Comparison of ENCODE assay signal across 9 mouse cellular contexts in genomic region chr19:37698273-37699160, GRCm38 (mm10). TPM values are rescaled to one million over a fixed set of nuclear protein-coding genes. Genes with fewer than 3 reads are reported as not detected.
DNase-seq lines count a peak whose midpoint lies in the region; ATAC-seq and TF ChIP-seq lines count a peak whose summit lies in the region.
"Had no signal": no experiment of that assay in that cellular context is flagged by ENCODE, and none has a peak within 500 bp of the region (broad histone marks: within the 10 kb centered on the region; RNA-seq: fewer than 3 reads in every experiment).

No protein-coding gene starts in this region.

- no peak for TF ChIP-seq CTCF in brain, embryonic 14.5 days (IDR thresholded peaks at IDR 0.05; ENCODE audit: borderline replicate concordance, extremely low read depth, insufficient read depth, insufficient read length)

- H3K27me3 ChIP-seq in heart, embryonic 12.5 days (replicated peaks), result peaks cover 95% of the 10 kb centered on the region
- H3K27me3 ChIP-seq in hindbrain, embryonic 14.5 days (ENCODE audit: control insufficient read depth, insufficient read depth, low read length), result peaks cover 100% of the 10 kb centered on the region
- peaks cover 99% of the 10 kb centered on the region for H3K27me3 ChIP-seq in midbrain, embryonic 13.5 days

- ATAC-seq in heart, embryonic 12.5 days (ENCODE audit: insufficient number of reproducible peaks, low FRiP score), result no peak
- peak; percentile 29; the same call in 1 of the 2 replicates for ATAC-seq in hindbrain, embryonic 14.5 days (ENCODE audit: low FRiP score)
- peak; percentile 34; the same call in 1 of the 2 replicates for ATAC-seq in midbrain, embryonic 13.5 days

- TF ChIP-seq POLR2A in brain, embryonic 14.5 days (IDR thresholded peaks at IDR 0.05; ENCODE audit: borderline replicate concordance, extremely low read depth, insufficient read depth, insufficient read length, poor library complexity, severe bottlenecking), result no peak

- H3K4me1 ChIP-seq in heart, embryonic 12.5 days (replicated peaks), result peaks cover 40% of the 10 kb centered on the region
- peaks cover 25% of the 10 kb centered on the region for H3K4me1 ChIP-seq in hindbrain, embryonic 14.5 days (replicated peaks; ENCODE audit: control insufficient read depth, insufficient read depth, low read length)
- peaks cover 29% of the 10 kb centered on the region for H3K4me1 ChIP-seq in midbrain, embryonic 13.5 days (replicated peaks)

- no peak overlapping the region for H3K9ac ChIP-seq in heart, embryonic 12.5 days
- H3K9ac ChIP-seq in hindbrain, embryonic 14.5 days, result no peak overlapping the region
- no peak overlapping the region for H3K9ac ChIP-seq in midbrain, embryonic 13.5 days (replicated peaks)

- H3K36me3 ChIP-seq in heart, embryonic 12.5 days, result no peaks in the 10 kb centered on the region
- no peaks in the 10 kb centered on the region for H3K36me3 ChIP-seq in hindbrain, embryonic 14.5 days (replicated peaks; ENCODE audit: control insufficient read depth, insufficient read depth)
- H3K36me3 ChIP-seq in midbrain, embryonic 13.5 days, result no peaks in the 10 kb centered on the region

- no peaks in the 10 kb centered on the region for H3K9me3 ChIP-seq in heart, embryonic 12.5 days (replicated peaks)
- no peaks in the 10 kb centered on the region for H3K9me3 ChIP-seq in hindbrain, embryonic 14.5 days (ENCODE audit: control insufficient read depth, low read length)
- H3K9me3 ChIP-seq in midbrain, embryonic 13.5 days, result no peaks in the 10 kb centered on the region

- H3K4me2 ChIP-seq in heart, embryonic 12.5 days, result peak overlapping the region; percentile 88
- H3K4me2 ChIP-seq in hindbrain, embryonic 14.5 days (replicated peaks), result peak overlapping the region; percentile 52
- peak overlapping the region; percentile 52 for H3K4me2 ChIP-seq in midbrain, embryonic 13.5 days (replicated peaks)

- peak overlapping the region; percentile 49 for H3K4me3 ChIP-seq in heart, embryonic 12.5 days
- peak overlapping the region; percentile 29 for H3K4me3 ChIP-seq in hindbrain, embryonic 14.5 days (replicated peaks; ENCODE audit: low read length)
- H3K4me3 ChIP-seq in midbrain, embryonic 13.5 days (replicated peaks), result peak overlapping the region; percentile 30
- H3K4me3 ChIP-seq: myocyte had no signal

- no peak overlapping the region for H3K27ac ChIP-seq in heart, embryonic 12.5 days (ENCODE audit: poor library complexity, severe bottlenecking)
- H3K27ac ChIP-seq in hindbrain, embryonic 14.5 days, result no peak overlapping the region
- no peak overlapping the region for H3K27ac ChIP-seq in midbrain, embryonic 13.5 days

- WGBS in heart, embryonic 12.5 days, result 1% methylated on average over 63 of the region's 63 CpGs
- under 1% methylated on average over 63 of the region's 63 CpGs for WGBS in hindbrain, embryonic 14.5 days
- 1% methylated on average over 63 of the region's 63 CpGs for WGBS in midbrain, embryonic 13.5 days

- DNase-seq in heart, adult 9 months (ENCODE audit: low spot score in 2 of 2), result no peak
- DNase-seq in brain, embryonic 14.5 days (ENCODE audit: low read depth), result peak; percentile 30
- no peak for DNase-seq in hindbrain, embryonic 14.5 days (ENCODE audit: low spot score)
- DNase-seq in c-Kit-positive CD71-positive TER-119-positive erythroid progenitor cells, embryonic 14.5 days (ENCODE audit: low spot score), result no peak
- DNase-seq in gastrocnemius, postnatal 10 days, result no peak
- no peak for DNase-seq in adrenal gland, postnatal 25 days

RNA-seq across cellular contexts. Expression of gene Cyp26a1, which starts 0.9 kb away (rescaled TPM):
- 0.70 and 0.92 TPM in 2 replicates for polyA plus RNA-seq in heart, embryonic 12.5 days (2016; fragmentation: Nextera tagmentation; extraction: Ambion mirVana)
- 0.08 and 0.14 TPM in 2 replicates for polyA plus RNA-seq in brain, embryonic 14.5 days (2012; rRNA removed)
- 0.30 and 0.59 TPM in 2 replicates for polyA plus RNA-seq in hindbrain, embryonic 14.5 days (2014; fragmentation: Nextera tagmentation; extraction: Ambion mirVana)
- not detected in 2 replicates for polyA plus RNA-seq in midbrain, embryonic 13.5 days (2015; fragmentation: Nextera tagmentation; extraction: Ambion mirVana)
- total RNA-seq in gastrocnemius, postnatal 10 days (2021), result under 1 TPM; 0.52 TPM
- total RNA-seq in adrenal gland, postnatal 25 days (2021), result not detected in 2 replicates

RNA-seq across cellular contexts. Expression of gene Cyp26c1, which starts 13.1 kb away (rescaled TPM):
- polyA plus RNA-seq in heart, embryonic 12.5 days (2016; fragmentation: Nextera tagmentation; extraction: Ambion mirVana), result not detected in 2 replicates
- polyA plus RNA-seq in brain, embryonic 14.5 days (2012; rRNA removed), result not detected in 2 replicates
- 0.12 TPM in 1 of 2 replicates, not detected in the other for polyA plus RNA-seq in hindbrain, embryonic 14.5 days (2014; fragmentation: Nextera tagmentation; extraction: Ambion mirVana)
- not detected in 2 replicates for polyA plus RNA-seq in midbrain, embryonic 13.5 days (2015; fragmentation: Nextera tagmentation; extraction: Ambion mirVana)
- total RNA-seq in gastrocnemius, postnatal 10 days (2021), result under 1 TPM in 1 of 2 experiments, not detected in 1; 0.20 TPM
- not detected in 2 replicates for total RNA-seq in adrenal gland, postnatal 25 days (2021)
